Mouse (Mus musculus) lung, adult 2 months (tissue): Measurements from ENCODE around the gene Tnfsf15.

Experiments
- CTCF ChIP-seq: fragments of 200-500 bp; IDR thresholded peaks from 2 replicates; pipeline ENCODE4 v1.5.1; 2011; ENCODE audit warnings: mild to moderate bottlenecking, low read length, control low read depth; ENCODE audit not compliant: insufficient read depth
- POLR2A ChIP-seq: fragments of 200-500 bp; IDR thresholded peaks from 2 replicates; pipeline ENCODE4 v1.6.1; 2011; ENCODE audit warnings: low read depth, mild to moderate bottlenecking, control low read depth, low read length, borderline replicate concordance; ENCODE audit errors: extremely low read depth

DNA sequence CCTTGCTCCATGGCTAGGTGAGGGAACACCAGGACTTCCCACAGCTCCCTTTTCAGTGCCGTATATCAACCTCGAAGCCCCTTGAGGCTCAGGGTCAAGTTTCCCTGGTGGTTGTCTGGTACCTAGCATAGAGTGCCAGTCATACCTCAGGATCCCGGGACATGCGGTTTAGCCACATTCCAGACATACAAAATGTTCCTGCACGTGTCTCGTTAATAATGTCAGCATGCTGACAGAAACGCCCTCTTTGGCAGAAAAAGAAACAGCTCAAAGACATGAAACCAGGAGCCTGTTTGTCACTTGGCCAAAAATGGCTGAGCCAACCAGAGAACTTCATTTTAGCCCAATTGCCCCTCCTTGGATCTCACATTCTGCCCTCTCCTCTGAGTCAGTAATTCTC is 2.8 kb downstream of the Tnfsf15 start:
- TF ChIP-seq POLR2A (no peak), CTCF (no peak)
